Mouse (Mus musculus) NIH3T3 (cell line): ENCODE data around the gene Enah.

ENCODE experiments used
- DNase-seq: peaks from one replicate; pipeline ENCODE4 v3.0.0-alpha.2; 2012; ENCODE audit warnings: low read depth

Gene Enah

DNA sequence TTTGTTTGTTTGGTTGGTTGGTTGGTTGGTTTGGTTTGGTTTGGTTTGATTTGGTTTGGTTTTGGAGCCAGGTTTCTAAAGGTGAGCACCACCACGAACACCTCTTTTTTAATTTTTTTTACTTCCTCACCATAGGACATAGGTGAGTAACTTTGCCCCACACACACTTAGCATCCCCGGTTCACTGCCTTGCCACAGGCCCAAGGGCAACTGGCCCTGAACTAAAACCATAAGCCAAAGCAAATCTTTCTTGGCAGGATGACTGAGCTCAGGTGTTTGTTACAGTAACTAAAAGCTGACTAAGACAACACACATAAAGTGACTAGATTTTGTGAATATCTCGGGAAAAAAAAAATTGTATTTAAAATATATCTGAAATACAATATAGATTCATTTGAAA, 172.4 kb downstream of the Enah start:
- no peak for DNase-seq
